Mouse (Mus musculus) adrenal gland, adult 2 months (tissue): ENCODE measurements at regions not wholly inside any gene's neighbourhood (a gene's known extent, or its start where the extent isn't known, plus 50 kb on each side); places are given as distances from the start of the nearest gene placed in this dataset.
A peak's percentile ranks its signal among the peaks of the same experiment; 100 is the strongest.

Source experiments
- DNase-seq: peaks from one replicate; pipeline ENCODE4 v3.0.0; 2021

DNA sequence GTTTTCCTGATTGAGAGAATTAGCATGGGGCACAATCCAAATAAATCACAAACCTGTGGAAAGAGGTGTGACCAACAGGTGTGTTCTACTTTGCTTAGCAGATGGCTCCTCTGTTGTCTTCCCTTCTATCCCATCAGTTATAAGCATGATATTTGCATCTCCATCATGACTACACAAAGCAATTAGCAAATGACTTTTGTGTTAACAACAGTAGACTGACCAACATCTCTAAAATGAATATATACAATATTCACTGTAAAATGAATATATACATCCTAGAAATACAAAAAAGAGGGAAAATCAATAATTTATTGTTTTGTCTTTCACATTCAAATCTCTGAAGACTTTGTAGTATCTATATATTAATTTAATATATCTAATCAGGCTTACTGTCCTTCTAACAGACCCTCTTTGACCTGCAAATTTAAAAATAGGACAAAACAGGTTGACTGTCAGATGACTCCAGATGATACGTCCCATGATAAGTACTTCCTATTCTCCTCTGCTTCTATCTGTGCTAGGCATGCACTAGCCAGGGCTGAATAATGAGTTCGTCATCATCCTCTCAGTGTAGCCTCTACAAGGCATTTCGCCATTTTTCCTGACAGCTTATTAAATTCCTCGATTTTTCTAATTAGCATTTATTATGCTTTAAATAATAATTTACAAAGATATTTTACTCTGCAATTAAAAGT, 519.5 kb upstream of the Cited2 start:
- DNase-seq = no peak

- no peak for DNase-seq
These were observed 518.9 kb upstream of the Cited2 start for GRCm38 (mm10) chr10:17204153-17204552.

DNA sequence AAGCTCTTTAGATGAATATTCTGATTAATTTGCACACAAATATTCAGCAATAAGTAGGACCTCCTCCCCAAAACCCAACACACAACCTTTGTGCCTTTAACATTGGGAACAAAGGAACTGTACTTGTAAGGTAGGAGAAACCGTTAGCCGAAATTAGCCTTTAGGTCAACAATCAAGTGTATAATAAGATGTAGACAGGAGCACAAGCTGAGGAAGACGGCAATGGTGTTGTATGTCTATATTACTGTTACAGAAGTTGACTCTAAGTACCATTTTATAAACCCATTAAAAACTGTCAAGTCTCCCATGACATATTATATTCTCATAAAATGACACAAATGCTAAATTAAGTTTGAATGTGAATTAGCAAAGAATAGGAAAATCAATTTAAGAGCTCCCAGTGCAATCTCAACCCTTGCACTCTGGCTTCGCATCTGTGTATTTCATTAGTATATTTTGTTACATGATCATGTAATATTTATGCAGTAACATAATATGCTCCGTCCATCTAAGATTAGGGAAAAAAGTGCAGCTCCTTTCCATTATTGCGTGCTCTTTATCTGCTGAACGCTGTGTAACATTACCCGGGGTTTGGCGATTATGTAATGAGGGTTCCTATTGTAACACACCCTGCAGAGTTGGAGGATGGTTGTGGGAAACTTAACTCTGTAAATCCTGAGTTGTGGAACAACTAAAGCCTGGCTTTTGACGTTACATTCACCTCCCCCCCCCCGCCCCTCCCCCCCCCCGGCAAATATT, 510.3 kb upstream of the Cited2 start:
- DNase-seq = no peak

DNA sequence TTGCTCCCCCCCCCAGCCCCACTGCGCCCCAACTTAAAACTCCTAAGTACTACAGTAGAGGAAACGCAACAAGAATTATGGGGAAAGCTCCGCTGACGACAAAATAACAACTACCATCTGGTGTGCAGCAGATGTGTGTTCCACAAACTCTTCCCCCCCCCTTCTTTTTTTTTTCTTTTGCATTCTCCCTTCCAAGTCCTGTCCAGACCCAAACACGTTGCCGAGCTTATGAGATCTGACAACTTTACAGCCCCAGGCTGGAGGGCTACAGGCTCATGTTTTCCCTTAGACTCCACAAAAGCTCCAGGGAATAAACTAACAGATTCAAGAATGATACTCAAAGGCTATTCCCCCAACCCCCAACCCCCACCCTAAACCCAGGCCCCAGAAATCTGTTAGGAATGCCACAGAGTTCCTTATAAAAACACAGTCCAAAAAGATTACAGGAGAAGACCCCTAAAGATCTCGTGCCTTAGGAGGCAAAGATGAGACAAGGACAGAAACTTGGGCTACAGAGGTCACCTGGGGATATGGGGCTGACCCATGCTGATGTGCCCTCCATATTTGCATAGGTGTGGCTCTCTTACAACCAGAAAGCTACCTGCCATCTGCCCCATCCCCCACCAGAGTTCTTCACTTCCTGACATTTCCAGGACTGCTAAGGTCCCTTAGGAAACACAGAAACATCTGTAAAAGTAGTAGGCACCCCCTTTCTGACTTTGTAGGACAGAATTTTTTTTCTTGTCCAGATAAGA, 509.5 kb upstream of the Cited2 start:
- DNase-seq = no peak

DNA sequence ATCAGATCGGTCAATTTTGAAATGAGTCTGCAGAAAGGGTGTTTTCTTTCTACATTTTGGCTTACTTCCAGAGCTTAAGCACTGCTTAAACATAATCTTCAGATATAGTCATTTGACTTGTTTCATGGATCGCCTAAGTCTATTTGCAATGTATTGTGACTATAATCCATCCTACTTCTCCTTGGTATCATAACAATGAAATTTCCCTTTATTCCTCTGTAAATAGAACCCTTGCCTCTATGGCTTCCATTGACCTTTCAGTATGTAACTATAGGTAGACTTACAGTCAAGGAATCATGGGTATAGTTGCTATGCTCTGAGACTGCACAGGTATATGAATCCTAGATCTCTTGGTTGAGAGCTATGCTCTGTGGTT, 509.0 kb upstream of the Cited2 start:
- DNase-seq = no peak

DNA sequence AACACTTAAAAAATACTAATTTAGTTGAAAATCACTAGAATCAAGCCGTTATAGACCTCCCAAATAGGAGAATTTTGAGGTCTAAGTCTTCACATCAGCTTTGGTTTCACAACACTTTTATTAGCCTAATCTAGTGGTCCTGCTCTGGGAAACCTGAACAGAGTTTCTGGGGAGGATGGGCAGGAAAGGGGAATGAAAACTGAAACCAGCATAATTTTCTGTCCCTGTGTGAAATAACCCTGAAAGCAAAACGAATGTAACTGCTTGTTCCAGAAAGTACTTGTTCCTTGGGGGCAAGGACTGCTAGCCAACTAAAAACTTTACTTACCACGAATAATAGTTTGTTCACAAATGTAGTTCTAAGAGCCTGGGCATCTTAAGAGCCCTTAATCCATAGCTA, 508.0 kb upstream of the Cited2 start:
- no peak for DNase-seq

GRCm38 (mm10) chr10:17221495-17221894, 501.5 kb upstream of the Cited2 start:
- peak; percentile 43 for DNase-seq

GRCm38 (mm10) chr10:17225727-17226126, 497.3 kb upstream of the Cited2 start:
- DNase-seq = no peak

GRCm38 (mm10) chr10:17230040-17230818, 492.8 kb upstream of the Cited2 start:
- DNase-seq = no peak

DNA sequence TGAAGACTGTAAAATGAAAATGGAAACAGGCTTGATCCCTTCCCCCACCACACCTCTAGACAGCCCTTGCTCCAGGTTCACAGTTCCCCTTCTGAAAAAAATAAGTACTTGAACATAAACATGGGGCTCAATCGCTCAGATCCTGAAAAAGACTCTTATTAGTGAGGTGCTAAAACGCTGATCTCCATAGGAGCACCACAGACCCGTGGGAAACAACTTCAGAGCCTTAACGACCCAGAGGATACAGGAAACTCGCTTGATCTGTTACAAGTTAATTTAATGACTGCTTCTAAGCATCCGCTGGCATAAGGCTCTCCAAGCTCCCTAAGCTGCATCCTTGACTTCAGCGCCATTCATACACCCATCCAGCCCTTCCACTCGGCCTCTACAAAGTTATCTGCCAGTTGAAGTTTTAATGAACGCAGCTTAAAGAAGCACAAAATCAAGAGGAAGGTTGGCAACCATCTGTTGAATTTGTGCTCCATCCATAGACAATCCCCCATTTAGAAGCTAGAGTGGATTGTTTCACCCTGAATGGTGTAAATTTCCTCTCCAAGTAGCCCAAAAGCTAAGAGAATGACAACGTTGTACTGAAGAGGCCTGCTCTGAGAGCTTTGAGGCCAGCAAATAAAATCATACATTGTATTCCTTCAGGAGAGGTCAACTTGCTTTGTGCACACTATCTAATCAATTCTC, 486.9 kb upstream of the Cited2 start:
- no peak for DNase-seq

DNA sequence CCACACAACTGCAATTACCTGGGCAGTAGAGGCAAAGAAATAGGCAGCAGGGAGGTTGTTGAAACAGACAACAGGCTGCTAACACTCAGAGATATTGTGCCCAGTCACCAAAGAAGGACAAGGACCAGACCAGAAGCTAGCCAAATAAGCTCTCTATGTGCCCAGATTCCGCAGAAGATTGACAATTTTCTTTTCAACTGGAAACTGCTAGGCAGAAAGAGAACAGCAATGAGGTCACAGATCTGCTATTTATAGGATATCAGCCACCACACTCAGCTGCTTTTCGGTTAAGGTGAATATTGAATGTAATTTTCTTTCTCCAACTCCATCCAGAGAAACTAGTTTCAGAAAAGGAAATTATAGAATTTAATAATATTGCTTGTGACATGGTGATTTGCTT, 486.3 kb upstream of the Cited2 start:
- no peak for DNase-seq

DNA sequence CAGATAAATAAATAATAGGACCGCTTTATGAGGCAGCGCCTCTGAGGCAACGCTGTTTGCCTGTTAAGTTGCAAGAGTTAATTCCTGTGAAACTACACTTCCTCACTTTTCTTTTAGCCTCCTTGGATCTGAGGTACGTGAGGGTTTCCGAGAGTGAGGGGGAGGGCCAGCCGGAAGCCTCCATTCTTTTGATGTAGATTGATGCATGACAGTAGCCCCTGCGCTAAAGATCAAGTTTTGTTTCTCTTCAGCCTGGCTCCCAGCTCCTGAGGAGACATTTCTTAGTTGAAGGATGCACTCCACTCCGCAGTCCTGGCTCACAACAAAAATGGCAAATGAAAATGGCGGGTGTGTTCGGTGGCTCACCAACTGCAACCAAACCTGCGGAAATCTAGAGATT, 485.6 kb upstream of the Cited2 start:
- DNase-seq = no peak

DNA sequence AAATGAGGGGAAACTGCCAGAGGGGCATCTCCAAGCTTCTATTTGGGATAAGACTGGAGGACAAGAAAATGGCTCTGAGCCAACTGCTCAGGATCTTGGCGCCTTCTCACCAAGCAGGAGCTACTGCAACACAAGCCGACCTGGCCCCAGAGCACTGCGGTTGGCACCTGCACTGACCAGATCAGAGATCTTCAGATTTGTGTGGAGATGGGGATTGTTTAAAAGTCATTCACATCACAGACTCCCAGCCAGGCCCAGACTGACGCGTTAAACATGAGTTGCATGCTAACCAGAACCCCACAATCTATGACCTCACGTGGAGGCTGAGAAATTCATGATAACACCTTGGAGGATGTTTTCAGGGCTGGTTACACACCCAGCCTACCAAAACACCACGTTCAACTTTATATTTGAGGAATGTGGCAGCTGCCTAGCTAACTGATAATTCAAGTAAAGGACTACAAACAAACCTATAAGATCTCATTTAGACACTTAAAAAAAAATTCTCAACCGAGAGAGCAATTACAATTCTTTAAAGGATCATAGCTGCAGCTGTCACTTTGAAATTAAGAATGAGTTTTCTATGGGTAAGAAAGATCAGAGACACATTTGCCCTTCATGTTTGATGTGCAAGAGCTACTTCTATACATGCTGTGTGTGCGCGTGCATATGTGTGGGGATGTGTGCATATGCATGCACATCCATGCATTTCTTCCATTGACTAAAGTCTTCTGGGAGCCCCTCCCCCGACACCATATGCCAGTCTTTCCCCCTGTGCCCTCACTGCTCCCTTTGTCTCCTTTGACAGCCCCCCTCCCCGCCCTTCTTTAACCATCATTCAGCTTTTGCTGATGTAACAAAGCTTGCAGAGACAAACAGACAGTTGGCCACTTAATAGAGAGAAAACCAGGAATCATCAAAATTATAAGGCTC, 484.8 kb upstream of the Cited2 start:
- no peak for DNase-seq

GRCm38 (mm10) chr10:17248270-17248669, 474.7 kb upstream of the Cited2 start:
- DNase-seq = no peak

DNA sequence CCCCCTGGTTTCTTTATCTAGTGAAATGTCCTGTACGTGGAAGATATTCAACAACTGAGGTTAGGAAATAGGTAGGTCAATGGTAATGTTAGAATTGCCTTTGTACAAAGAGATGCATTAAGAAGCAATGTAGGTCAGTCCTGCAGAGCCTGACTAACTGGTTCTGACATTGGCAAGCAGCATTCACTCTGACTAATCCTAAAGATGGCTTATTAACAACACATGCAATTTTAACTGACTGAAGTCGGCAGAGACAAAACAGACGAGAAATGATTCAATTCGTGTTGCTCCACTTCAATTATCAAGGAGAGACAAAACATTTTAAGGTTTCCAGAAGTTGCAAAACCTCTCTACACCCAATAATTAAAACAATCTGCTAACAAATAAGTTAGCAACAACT, 470.0 kb upstream of the Cited2 start:
- DNase-seq = peak; percentile 25

DNA sequence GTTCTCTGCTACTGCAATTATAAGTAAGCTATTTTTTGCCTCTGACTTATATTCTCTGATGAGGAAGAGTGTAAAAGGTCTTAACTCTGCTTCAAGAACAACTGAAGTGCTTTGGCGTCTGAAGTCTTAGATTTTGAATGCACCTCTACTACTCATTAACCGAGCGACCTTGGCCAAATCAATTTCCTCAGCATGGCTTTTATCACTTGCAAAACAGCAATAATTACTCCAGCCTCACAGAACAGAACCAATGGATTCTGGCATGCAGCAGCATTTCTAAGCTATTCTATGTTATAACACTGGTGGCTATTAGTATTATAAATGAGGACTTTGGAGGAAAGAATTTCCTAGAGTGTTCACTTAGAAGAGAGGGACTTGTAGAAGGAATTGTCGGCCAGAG, 462.9 kb upstream of the Cited2 start:
- DNase-seq = no peak

GRCm38 (mm10) chr10:17260615-17261014, 462.4 kb upstream of the Cited2 start:
- DNase-seq = no peak

- no peak for DNase-seq
These were observed 461.7 kb upstream of the Cited2 start for GRCm38 (mm10) chr10:17261192-17261824.

DNA sequence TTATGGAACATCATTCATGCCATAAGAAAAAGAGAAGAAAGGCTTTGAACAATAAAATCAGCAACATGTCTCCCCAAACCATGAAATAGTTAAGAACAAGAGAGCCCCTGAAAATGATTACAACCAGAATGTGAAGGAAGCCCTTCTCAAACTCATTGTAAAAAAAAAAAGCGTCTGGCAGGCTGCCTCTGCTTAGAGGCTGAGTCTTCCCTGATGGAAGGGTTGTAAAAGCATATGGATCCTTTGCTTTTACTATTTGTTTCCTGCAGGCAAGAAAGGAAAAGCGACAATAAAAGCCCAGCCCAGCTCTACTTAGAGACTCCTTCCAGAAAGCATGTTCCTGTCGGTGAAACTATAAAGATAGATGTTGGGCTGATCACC, 461.2 kb upstream of the Cited2 start:
- DNase-seq = no peak

DNA sequence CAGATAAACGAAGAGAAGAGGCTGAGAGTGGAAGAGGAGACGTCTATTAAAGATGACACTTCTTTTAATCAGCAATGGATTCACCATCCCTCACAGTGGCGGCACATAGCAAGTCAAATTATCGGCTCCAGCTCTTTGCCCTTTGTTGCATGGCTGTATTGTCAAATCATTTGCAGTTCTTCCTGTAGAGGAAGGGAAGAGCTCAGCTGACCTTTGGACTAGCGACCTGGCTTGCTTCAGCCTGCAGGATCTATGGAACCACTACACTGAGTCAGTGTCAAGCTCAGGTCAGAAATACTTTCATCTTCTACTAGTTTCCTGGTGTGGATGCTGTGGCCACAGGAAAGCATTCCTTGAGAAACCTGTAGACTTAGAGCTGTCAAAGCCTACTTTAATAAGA, 450.4 kb upstream of the Cited2 start:
- DNase-seq = no peak
